8 mouse cellular contexts compared by ENCODE assay signal in the genomic region with DNA sequence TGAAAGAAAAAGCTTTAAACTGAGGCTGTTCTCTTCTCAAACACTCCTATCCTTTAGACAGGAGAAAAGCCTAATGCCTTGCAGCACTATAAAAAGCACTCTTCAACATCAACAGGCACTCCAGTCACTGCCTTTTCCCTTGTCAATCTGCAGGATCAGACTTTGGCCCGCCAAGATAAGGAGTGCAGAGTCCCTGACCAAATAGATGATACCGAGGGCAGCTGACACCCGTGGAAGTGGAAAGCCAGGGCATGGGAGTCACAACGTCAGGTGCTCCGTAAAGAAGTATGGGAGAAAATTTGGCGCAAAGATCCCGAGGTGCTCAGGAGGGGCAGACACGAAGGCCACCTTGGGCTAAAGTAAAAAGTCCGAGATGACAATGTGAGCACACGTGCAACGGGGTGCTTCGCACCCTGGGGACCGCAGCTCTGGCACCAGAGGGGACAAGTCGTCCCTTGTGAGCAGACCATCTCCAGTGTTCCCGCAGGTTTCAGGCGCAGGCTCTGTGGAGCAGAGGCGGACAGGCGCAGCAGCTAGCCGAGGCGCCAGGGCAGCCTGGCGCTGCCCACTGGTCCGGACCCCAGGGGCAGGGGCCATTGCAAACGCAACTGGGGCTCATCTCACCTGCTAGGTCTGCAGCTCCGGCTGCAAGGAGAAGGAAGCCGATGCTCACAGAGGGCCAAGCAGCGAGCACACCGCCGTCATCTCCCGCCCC. TPM values are rescaled to one million over a fixed set of nuclear protein-coding genes. Genes with fewer than 3 reads are reported as not detected.
DNase-seq lines count a peak whose midpoint lies in the region; ATAC-seq and TF ChIP-seq lines count a peak whose summit lies in the region.

No protein-coding gene starts in this region.

- H3K9me3 ChIP-seq in forebrain, embryonic 16.5 days (ENCODE audit: control insufficient read depth, low read length) = no peaks in the 10 kb centered on the region

- no peaks in the 10 kb centered on the region for H3K27me3 ChIP-seq in forebrain, embryonic 16.5 days (replicated peaks; ENCODE audit: control insufficient read depth, insufficient read depth, low read length)
- H3K27me3 ChIP-seq in liver, adult 2 months (ENCODE audit: control insufficient read depth, insufficient read depth, low read length) = no peaks in the 10 kb centered on the region

- no peak for TF ChIP-seq POLR2A in brain, embryonic 14.5 days (IDR thresholded peaks at IDR 0.05; ENCODE audit: borderline replicate concordance, extremely low read depth, insufficient read depth, insufficient read length, poor library complexity, severe bottlenecking)
- peak; percentile 47; the same call in 1 of the 2 replicates for TF ChIP-seq POLR2A in liver, adult 2 months (IDR thresholded peaks at IDR 0.05; ENCODE audit: extremely low read depth, insufficient read depth, low read length)

- H3K27ac ChIP-seq in forebrain, embryonic 16.5 days (ENCODE audit: low read length) = no peak overlapping the region
- H3K27ac ChIP-seq in liver, adult 2 months (replicated peaks; ENCODE audit: insufficient read depth, low read depth, low read length) = peak overlapping the region; percentile 68

- peaks cover 5% of the 10 kb centered on the region for H3K79me2 ChIP-seq in liver, adult 2 months (ENCODE audit: control insufficient read depth, insufficient read depth, low read length)

- peak overlapping the region; percentile 69 for H3K4me2 ChIP-seq in forebrain, embryonic 16.5 days (ENCODE audit: low read length)

- H3K4me3 ChIP-seq in forebrain, embryonic 16.5 days (replicated peaks; ENCODE audit: low read length) = peak overlapping the region; percentile 65
- H3K4me3 ChIP-seq in liver, adult 2 months (ENCODE audit: insufficient read depth, low read depth, low read length) = peak overlapping the region; percentile 69

- H3K4me1 ChIP-seq in forebrain, embryonic 16.5 days (replicated peaks; ENCODE audit: control insufficient read depth, insufficient read depth, low read length) = 0 out of 2 replicates have a peak, but pooled peaks cover 2% of the 10 kb centered on the region
- H3K4me1 ChIP-seq in liver, adult 2 months (ENCODE audit: control insufficient read depth, insufficient read depth, low read length) = peaks cover 4% of the 10 kb centered on the region

- DNase-seq in layer of hippocampus, adult 11-12 months (ENCODE audit: low spot score) = peak; percentile 22
- no peak for DNase-seq in layer of hippocampus, postnatal 14 days (ENCODE audit: low spot score in 2 of 2)
- peak; percentile 19 for DNase-seq in brain, embryonic 14.5 days (ENCODE audit: low read depth)
- peak; percentile 82 for DNase-seq in liver, adult 2 months (ENCODE audit: extremely low read depth, low read depth, low spot score)
- DNase-seq in right cerebral cortex, postnatal 36 days (ENCODE audit: low spot score in 2 of 2) = peak; percentile 2 to 10
- DNase-seq in layer of hippocampus, adult 9-10 months (ENCODE audit: low spot score) = no peak
- DNase-seq in cerebellum, adult 11 months = no peak

- no peak; the same call in 1 of the 2 replicates for ATAC-seq in forebrain, embryonic 16.5 days

- H3K36me3 ChIP-seq in forebrain, embryonic 16.5 days (ENCODE audit: control insufficient read depth, insufficient read depth) = 0 out of 2 replicates have a peak, but pooled peaks cover 3% of the 10 kb centered on the region
- peaks cover 9% of the 10 kb centered on the region for H3K36me3 ChIP-seq in liver, adult 2 months (ENCODE audit: control insufficient read depth, insufficient read depth, low read length)

- WGBS in forebrain, embryonic 16.5 days = 1% methylated on average over 28 of the region's 29 CpGs
- WGBS in liver, adult 2 months = under 1% methylated on average over 29 of the region's 29 CpGs

- TF ChIP-seq CTCF in brain, embryonic 14.5 days (IDR thresholded peaks at IDR 0.05; ENCODE audit: borderline replicate concordance, extremely low read depth, insufficient read depth, insufficient read length) = no peak
- no peak for TF ChIP-seq CTCF in liver, adult 2 months (IDR thresholded peaks at IDR 0.05; ENCODE audit: low read depth, low read length)

- peak overlapping the region; percentile 72 for H3K9ac ChIP-seq in forebrain, embryonic 16.5 days (replicated peaks; ENCODE audit: low read depth, low read length)
- H3K9ac ChIP-seq in liver, adult 2 months (ENCODE audit: low read depth, low read length) = peak overlapping the region; percentile 71

RNA-seq across cellular contexts. Expression of gene Gpr155, which starts 0.6 kb away (rescaled TPM):
- 10 to 100 TPM; 51.4 to 55.3 TPM for total RNA-seq in layer of hippocampus, postnatal 14 days (2021)
- polyA plus RNA-seq in brain, embryonic 14.5 days (2012; rRNA removed) = 7.7 and 8.8 TPM in 2 replicates
- 12.2 and 14.3 TPM in 2 replicates for polyA plus RNA-seq in forebrain, embryonic 16.5 days (2015; fragmentation: Nextera tagmentation; extraction: Ambion mirVana)
- 19.9 TPM in 2 replicates for total RNA-seq in liver, adult 2 months (2014; rRNA removed)
- 13.3 and 15.1 TPM in 2 replicates for polyA plus RNA-seq in liver, adult 2 months (2012; rRNA removed)

Comparison
In these comparisons a context has a peak if more than half of its experiments do, and no peak if none do; other contexts are left out.
1. DNase-seq: peak in layer of hippocampus, adult 11-12 months (single experiment), brain, embryonic 14.5 days (single experiment), liver, adult 2 months (single experiment) and right cerebral cortex, postnatal 36 days (2 of 2); none in layer of hippocampus, postnatal 14 days (0 of 2), layer of hippocampus, adult 9-10 months (single experiment) and cerebellum, adult 11 months (single experiment).